Mouse (Mus musculus) cerebellum, adult 9-10 months (tissue): ENCODE measurements around the gene Sox5.
A peak's percentile ranks its signal among the peaks of the same experiment; 100 is the strongest.
"Not testable (repeated sequence)": the region's sequence is repeated elsewhere in the genome, so short reads cannot be mapped to it uniquely, and the experiment has no call there.

ENCODE experiments used
- DNase-seq: peaks from one replicate; pipeline ENCODE4 v3.0.0; 2022

The Sox5 gene

DNA sequence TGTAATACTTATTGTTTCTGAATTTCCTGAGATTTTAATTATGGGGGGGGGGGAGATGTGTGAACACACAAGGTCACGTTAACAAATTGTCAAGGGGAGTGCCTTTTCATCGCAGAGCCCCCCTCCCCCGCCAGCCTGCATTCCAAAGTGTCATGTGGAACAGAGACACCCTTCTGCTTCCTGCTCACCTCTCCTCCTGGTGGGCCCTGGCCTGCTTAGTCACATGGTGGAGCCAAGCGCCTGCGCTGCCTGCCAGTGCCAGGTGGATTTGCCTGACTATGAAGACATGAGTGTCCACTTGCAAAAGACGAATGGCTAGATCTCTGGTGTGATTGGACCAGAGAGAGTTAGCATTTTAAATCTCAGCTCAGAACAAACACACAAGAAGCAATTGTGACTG is 462.1 kb downstream of the Sox5 start:
- no peak for DNase-seq

DNA sequence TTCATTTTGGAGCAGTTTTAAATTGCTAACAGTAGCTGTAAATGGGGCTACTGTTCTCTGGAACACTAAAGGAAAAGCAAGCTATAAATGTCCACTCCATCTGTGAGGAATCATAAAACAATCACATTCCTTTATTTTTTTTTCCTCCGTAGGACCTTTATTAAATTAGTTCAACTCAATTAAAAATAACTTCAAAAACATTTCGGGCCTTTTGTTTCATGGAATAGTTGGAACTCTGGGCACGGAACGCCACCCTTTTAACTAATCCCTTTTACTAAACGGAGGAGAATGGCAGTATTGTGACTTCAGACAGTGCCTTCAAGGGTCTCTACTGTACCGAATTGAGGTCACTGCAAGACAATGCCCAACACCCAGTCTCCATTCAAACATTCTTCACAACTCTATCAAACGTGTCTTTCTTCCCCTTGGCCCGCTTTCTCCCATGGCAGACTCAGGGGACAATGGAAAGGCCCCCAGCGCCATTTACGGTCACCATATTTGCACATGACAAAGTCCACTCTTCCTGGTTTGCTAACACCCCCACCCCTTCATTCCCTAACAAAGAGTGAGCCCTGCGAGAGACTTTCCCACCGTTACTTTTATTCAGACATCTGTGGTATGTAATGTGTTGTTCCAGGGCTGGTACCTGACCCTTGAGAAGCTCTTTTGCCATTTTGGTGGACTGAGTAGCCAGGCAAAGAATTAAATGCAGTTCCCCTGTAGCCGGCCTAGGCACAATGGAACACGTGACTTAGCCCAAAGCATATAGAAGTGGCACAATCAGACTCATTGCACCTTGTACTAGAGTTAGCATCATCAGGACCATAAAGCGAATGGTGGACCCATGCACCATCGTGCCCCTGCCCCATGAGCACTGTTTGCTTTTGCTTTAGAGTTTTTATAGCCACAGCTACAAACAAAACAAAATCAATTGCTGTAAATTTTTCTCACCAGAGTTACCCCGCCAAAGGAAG is 468.7 kb downstream of the Sox5 start:
- no peak for DNase-seq

DNA sequence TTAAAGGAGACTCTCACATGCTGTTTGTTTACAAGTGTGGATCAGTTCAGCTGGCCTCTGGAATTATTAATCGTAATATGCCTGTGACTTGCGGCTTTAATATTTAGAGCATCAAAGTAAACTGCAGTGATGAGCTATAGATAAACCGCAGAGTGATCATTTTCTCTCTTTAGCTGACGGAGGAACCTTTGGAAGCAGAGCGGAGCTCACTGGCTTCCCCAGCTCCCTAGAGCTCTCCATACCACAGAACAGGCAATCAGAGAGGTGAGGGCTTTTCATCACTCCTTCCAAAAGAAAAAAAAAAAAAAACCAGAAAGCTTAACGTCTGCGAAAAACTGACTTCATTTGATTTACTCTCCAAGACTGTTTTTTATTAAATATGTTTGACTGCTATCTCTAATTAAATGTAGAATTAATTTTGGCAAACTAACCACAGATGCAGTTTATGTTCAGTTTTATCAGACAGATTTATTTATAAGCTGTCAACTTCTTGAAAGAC is 469.4 kb downstream of the Sox5 start:
- DNase-seq: no peak

- no peak for DNase-seq
Measured at GRCm38 (mm10) chr6:144311754-144312153, 470.0 kb downstream of the Sox5 start.

- no peak for DNase-seq
Measured at GRCm38 (mm10) chr6:144309171-144309570, 472.6 kb downstream of the Sox5 start.

GRCm38 (mm10) chr6:144307551-144308149 is 474.1 kb downstream of the Sox5 start:
- DNase-seq: no peak

GRCm38 (mm10) chr6:144302823-144303222 is 479.0 kb downstream of the Sox5 start:
- no peak for DNase-seq

- DNase-seq: no peak
Measured at GRCm38 (mm10) chr6:144301082-144301481, 480.7 kb downstream of the Sox5 start.

DNA sequence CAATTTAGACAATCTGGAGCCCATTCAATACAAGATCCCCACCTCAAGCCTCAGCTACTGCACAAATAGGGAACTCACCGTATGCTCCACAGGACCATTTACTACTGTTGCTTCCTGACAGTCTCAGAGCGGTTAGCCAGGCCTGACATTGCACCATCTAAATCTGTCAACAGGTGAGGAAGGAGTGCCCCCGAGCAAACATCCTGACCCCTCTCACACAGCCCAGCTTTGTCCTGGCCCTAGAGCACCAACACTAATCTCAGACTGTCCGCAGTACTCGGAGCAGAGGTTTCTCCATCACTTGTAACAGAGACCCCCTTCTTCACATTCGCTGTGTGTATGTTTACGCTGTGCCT is 482.3 kb downstream of the Sox5 start:
- no peak for DNase-seq

GRCm38 (mm10) chr6:144298641-144299502 is 482.9 kb downstream of the Sox5 start:
- DNase-seq: no peak

- DNase-seq: no peak
Measured at GRCm38 (mm10) chr6:144297846-144298245, 483.9 kb downstream of the Sox5 start.

DNA sequence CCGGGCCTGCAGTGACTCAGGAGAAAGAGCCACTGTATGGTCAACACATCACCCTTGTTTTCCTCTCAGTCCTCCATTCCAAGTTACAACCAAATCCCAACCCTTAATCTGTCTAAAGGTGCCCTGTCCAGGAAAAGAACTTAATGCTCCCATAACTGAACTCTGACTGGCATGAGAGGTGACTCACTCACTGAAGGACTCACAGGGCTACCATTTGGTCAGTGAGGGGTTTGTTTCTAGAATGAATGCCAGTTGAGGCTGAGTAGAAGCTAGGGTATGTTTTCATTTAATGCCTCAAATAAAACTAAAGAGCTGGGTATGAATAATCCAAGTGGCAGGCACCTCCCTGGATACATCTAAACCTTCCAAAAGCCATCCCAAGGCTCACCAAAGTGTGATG is 484.6 kb downstream of the Sox5 start:
- DNase-seq: no peak

DNA sequence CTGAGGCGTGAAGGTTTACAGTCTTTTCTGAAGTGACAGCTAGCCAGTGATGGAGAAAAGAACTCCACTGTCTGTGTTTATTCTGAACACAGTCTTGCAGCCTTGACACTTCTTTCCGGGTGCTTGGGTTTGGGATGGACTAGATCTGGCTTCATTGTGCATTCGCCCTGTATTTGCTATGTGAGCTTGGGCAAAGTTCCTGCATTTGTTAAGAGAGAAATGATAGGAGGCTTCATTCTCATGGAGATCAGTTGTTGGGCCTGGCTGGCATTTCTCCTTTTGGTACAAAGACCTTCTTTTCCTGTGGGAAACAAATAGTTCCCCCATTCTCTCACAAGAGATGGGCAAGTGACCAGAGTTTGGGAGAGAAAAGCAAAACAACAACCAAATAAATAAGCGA is 490.3 kb downstream of the Sox5 start:
- DNase-seq: no peak

GRCm38 (mm10) chr6:144286122-144286521 is 495.7 kb downstream of the Sox5 start:
- DNase-seq: no peak

DNA sequence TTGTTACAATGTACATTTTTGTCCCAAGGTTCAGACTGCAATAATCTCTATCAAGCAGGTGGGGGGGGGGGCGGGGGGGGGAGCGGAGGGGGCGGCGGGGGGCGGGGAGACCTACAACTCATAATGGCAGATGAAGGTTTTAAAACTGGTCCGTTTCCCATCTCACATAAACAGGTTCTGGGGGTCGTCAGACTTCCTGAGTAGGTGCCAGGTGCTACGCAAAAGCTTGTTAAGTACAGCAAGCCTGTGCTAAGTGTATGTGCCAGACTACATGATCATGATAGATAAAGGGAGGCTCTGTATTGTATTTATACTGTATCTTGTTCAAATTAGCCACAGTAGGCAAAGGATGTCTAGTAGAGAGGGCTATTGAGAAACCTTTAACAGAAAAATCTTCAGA is 498.6 kb downstream of the Sox5 start:
- DNase-seq: no peak

GRCm38 (mm10) chr6:144282756-144283155 is 499.0 kb downstream of the Sox5 start:
- peak; percentile 39 for DNase-seq

GRCm38 (mm10) chr6:144281661-144282060 is 500.1 kb downstream of the Sox5 start:
- DNase-seq: no peak

- DNase-seq: no peak
Measured at GRCm38 (mm10) chr6:144278505-144279053, 503.2 kb downstream of the Sox5 start.

- DNase-seq: not testable (repeated sequence)
Measured at GRCm38 (mm10) chr6:144273425-144273824, 508.4 kb downstream of the Sox5 start.

DNA sequence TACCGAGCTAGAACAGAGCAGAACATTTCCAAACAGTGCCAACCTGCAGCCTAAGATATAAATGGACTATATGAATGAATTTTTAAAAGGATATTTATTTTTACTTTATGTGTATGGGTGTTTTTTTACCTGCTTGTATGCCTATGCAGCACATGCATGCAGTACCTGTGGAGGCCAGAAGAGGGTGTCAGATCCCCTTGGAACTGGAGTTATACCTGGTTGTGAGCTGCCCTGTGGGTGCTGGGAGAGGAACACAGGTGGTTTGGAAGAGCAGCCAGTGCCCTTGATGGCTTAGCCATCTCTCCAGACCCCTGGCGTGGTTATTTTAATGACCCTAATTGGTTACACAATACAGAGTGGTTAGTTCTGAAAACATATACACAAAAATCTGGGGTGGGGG is 510.5 kb downstream of the Sox5 start:
- DNase-seq: no peak

GRCm38 (mm10) chr6:144270306-144270705 is 511.5 kb downstream of the Sox5 start:
- DNase-seq: no peak

DNA sequence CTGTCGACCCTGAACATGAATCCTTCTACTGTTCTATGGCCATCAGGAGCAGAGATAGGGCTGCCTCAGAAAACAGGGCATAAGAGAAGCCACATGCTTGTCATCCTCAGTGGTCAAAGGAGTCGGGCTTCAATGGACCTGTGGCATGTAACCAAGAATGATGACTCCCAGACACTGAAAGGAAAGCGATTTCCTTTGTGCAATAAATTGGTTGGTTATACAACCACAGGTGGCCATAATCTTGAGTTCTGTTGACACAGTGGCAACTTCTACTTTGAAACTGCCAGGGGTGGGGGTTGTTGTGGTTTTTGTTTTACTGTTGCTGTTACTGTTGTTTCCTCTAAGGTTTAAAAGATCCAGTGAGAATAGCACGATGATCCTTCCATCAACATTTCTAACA is 512.1 kb downstream of the Sox5 start:
- DNase-seq: no peak

DNA sequence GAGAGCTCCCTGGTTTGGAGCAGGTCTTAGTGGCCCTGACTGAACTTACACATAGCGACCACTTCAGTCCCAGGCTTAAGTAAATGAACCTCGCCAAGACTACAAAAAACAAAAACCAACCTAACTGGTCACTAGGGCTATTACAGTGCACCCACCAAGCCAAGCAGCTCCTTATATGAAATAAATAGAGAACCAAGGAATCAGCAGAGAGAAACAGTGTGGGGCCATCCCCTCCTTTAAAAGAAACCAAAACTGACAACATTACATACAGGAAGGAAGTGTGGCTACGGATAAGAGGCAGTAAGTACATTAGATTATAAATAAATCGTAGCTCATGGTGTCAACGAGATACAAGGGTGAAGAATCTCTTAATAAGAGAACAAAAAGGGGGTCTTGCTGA is 516.0 kb downstream of the Sox5 start:
- DNase-seq: no peak
